Mouse (Mus musculus) thymus, postnatal 36 days (tissue): ENCODE data around the gene Itga1.

ENCODE experiments used
- DNase-seq, 2 experiments: peaks; one replicate each; pipeline ENCODE4 v3.0.0; 2022; ENCODE audit warnings: mixed read lengths in 2 of 2

The Itga1 gene

DNA sequence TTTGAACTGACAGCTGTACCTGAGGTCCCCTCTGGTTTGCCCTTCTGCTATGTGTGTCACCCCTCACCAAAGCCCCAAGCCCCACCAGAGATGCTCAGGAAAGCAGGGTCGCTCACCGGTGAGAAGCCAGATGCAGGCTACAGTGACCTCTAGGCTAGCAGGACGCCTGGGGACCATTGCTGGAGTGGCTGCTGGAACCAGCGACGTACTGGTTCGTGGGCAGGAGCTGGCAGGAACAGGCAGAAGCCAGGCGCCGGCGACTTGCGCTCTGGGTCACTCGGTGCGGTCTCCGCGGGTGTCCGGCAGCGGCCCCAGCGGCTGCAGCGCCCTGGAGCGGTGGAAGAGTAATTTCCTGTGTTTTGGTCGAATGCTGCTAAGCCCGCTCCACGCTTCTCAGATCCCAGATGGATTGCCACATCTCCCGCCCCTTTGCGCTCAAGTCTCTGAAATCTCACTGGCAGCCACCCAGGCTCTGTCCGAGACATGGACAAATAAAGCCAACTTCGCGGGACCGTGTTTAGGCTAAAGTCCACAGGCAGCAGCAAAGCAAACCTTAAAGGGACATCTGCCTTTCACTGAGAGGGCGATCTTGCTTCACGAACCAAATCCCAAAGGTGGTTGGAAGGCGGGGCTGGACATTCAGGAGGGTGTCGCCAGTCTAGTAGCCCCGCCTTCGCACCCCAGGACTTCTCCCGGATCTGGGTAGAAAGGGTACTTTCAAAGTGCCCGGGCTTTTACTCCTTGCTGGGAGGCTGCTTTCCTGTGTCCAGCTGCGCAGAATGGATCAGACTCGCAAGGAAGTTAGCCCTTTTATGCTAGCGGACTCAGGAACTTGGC is at the start of gene Itga1, which contains the start of gene Gm49395:
Gene Itga1 (minus strand): TSS at position 610 of the 837 bp plus-strand sequence.
Gene Gm49395 (minus strand): TSS at position 567 of the 837 bp plus-strand sequence.
- DNase-seq, result no peak

DNA sequence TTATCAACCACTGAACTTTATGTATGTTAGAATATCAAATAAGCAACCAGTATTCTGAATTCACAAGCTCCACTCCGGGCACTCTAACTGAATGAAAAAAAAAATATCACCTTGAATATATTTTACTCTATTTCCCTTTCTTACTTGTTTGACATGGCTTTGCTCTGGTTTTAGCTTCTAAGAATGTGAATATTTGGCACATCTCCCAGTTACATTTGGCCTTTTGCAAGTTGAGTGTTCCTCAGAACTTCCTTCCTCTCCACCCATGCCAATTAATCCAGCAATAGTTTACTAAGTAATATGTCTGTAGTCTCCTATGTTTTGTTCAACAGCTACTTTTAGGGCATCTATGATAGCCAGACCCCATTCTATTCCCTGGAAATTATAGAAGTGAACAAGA is 48.8 kb upstream of the Itga1 start:
- DNase-seq, result no peak

DNA sequence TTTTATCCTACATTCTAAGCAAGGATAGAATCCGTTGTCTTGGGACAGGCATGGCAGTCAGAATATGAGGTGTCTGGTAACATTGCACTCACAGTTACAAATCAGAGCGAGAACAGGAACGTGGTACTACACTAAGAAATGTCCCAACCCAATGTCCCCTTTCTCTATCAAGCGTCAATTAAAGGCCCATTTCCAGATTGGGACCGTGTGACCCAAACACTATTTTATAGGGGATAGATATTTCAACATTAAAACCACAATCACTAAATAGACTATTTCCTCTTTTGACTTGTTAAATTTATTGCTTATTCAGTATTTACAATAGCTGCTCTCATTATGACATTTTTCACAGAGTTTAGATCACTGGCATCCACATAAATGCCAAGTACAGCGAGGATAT is 48.1 kb upstream of the Itga1 start:
- DNase-seq, result no peak

DNA sequence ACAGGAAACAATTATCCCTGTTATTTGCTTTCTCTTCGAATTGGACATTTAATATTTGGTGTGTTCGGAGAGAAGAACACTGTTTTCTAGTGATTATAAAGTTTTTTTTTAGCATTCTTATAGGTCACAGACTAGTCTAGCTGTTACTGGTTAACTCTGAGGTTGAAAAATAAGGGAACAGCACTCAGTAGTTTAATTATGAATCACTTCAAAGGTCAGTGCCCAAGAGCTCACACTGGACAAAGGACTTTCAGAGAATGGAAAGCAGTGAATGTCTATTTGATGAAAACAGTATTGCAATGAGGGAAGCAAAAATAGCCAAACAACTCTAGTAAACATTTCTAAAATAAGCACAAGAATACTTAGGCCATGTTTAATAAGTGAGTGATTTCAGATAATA is 41.8 kb upstream of the Itga1 start:
- no peak for DNase-seq

DNA sequence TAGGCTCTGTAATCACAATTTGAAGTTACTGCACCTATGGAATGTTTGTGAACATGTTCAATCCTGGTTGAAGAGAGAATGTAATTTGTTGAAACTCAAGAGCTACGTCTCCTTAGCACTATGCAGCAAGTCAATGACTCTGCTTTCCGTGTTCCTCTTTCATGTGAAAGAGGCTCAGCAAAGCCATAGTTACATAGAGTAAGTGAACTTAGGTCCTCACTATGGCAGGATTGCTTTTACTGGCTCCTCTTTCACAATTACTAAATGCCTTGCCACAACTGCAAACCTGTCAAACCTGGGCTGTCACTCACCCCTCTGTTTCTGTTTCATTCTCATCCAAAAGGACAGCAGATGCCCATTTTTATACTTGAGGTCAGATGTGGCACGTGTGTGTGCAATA is 40.3 kb upstream of the Itga1 start:
- no peak for DNase-seq

DNA sequence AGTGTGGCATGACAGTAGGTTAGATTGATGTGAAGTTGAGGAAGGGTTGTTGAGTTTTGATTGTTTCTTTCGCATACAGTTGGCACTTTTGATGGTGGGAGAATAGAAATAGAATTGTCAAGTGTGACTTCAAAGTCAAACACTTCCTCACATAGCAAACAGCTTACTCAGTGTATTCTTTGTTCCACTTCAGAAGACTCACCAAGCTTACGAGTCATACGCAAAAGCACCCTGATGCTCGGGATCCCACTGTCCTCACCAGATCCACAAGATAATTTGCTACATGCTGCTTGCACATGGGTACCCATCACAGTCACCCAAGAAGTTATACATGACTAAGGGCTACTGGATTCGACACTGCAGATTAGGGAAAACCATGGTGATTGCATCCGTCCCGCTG is 36.7 kb upstream of the Itga1 start:
- DNase-seq, result no peak

DNA sequence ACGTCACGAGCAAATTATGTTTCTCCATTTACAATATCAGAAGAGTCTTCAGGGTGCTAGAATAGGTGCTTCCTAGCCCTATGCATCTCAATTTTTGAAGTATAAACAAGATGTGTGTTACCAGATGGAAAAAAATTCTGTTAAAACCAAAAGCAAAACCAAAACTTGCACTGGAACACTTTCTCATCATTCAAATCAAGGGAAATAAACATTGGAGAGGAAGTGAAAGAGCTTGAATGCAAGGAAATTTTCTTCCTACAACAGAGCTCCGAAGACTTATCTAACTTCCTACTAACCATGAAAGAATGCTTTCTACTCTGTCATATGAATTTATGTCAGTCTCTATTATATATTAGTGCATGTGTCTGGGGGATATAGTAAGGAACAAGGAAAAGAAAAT is 35.0 kb upstream of the Itga1 start:
- no peak for DNase-seq

DNA sequence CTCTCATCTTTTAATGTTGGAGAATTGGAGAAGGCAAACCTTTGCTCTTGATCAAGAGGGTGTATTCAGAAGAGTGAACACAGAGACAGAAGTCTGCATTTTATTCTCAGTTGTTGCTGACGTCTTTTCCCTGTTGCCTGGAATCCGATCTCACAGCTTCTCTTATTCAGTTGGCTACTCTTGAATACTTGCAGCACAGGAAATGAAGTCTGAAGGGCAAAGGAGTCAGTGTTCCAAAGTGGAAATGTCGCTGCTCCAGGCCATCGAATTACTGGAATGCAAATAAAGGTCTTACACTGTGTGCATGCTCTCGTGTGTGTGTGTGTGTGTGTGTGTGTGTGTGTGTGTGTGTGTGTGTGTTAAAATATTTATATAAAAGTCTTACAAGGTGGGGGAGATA is 30.7 kb upstream of the Itga1 start:
- DNase-seq, result no peak

DNA sequence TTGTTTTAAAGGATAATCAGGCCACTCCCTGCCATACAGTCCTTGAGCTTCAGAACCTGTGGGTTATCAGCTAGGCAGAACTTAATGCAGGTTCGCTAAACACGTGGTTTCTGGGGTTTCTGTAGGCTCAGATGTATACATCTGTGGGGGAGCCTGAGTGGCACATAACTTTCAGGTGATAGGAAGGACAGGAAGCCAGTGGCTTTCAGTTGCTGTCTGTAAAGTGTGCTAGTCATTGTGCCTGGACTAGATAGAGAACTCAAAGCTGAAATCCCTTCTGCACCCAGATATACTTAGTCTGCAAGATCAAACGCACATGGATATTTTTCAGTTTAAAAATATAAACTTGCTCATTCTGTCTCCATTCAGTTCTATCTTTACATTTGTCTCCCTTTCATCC is 29.6 kb upstream of the Itga1 start:
- DNase-seq, result no peak

DNA sequence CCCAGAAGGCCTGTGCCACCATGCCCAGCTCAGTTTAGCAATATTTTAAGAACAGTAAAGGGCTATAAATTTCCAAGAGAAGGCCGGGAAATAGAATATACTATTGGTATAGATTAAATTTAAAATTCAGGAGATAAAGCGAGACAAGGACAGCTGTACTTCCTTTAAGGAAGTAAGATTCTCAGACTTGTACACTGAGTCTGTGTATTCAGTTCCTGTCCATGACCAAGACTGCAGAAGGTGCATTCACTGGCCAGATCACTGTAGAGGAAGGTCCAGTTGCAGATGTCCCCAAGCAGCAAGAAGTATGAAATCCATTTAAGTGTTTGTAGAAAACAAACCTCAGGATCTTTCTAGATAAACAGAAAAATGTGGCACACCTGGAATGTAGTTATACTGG is 28.3 kb upstream of the Itga1 start:
- no peak for DNase-seq

DNA sequence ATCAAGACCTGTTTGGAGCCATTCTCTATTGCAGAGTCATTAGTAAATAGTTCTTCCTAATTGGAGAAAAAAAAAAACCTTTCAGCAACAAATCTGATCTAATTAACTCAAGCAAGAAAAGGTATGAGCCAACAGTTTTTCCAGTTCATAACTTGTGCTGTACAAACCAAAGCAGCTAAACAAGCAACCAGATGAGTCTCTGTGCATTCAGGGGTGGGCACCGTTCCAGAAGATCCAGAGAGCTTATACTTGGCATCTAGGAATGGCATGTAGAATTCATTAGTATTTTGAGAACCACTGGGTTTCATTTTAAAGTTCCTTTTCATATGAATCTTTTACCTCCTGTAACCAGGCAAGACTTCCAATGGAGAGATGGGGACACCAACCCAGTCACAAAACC is 26.1 kb upstream of the Itga1 start:
- DNase-seq, result no peak

DNA sequence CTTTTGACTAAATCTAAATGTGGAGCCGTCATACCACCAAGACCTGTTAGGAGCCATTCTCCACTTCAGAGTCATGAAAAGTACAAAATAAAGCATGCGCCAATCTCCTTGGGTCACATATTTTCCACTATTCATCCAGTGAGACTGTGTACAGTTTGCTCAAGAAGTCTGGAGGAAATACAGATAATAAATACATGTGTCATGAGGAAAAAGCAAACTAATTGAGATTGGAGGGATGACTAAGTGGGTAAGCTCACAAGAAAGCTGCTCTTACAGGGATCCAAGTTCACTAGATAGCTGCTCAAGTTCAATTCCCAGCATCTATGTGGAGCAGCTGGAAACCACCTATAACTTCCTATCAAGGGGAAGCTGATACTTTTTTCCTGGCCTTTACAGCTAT is 24.8 kb upstream of the Itga1 start:
- DNase-seq, result no peak

DNA sequence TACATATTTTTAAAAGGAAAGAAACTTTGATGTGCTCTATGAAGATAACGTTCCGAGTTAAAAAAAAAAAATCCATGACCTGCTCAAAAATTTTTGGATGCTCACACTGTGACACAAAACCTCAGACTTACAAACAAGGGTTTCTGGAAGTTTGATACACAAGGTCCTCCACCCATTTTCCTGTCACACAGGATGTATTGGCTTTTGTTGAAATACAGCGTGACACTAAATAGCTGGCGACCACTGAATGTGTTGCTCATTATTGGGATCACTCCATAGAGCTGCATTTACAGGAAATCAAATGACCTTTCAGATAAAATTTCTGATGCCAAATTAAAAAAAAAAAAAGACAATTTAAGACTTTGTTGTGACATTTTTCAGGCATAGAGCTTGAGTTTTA is 23.4 kb upstream of the Itga1 start:
- DNase-seq, result no peak

DNA sequence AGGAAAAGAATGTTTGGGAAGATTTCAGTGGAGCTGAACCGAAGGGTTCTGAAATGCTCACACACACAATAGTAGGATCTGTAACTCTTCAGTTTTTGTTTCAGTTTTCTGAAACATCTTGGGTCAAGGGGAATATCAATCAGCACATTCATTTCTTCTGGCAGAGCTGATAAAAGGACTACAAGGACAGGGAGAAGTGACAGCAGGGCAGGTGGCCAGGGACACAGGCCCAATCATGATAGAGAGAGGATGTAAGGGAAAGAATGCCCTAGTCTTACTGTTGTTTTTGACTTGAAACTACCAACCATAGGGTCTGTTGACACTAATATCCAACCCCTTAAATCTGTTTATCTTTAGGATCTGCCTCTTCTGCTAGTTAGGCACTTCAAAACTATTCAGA is 22.8 kb upstream of the Itga1 start:
- no peak for DNase-seq

DNA sequence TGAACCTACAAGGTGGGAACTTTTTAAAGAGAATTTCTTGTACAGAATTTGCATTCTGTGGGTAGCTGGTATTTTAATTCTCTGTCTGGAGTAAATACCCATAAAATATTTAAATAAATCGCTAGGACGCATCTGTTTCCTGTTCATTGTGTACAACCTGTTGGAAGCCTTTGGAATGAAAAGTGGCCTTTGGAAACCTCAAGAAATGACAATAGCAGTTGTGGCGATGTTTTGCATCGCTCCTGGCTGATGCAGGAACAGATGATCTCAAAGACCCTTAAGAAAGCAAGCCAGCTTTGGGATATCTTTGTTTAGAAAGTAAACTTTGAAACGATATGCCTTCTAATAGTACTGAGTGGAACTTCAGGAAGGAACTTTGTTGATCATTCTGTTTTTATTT is 17.0 kb upstream of the Itga1 start:
- no peak for DNase-seq

DNA sequence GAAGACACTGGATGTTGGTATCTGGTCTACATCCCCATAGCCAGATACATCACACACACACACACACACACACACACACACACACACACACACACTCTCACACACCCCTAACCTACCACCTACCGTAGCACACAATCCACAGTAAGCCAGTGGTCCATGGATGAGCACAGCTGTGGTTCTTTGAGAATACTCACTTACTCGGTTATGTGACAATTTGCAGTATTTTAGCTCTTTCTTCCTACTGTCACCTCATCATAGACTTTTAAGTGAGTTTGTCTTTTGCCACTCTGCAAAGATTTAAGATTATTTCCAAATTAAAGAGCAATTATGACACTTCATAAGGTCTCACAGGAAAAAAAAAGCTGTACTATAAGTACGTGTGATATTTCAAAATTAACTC is 16.4 kb upstream of the Itga1 start:
- no peak for DNase-seq

DNA sequence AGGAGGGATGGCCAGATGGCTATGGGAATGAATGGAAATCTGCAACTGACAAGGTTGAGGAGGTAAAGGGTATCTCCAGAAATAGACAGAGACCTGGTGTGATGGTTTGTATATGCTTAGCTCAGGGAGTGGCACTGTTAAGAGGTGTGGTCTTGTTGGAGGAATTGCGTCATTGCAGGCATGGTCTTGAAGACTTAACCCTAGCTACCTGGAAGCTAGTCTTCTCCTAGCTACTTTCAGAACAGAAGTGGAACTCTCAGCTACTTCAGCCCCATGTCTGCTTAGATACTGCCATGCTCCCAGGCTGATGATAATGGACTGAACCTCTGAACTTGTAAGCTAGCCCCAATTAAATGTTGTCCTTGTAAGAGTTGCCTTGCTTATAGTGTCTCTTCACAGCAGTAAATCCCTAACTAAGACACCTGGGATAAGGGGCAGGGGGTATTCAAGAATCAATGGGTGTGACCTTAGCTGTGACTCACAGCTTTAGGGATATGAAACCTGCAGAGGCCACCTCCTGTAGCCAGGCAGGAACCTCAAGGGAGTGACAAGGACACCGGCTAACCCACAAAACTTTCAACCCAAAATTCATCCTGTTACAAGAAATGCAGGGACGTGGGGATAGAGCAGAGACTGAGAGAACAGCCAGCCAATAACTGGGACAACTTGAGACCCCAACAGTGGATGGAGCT is 15.3 kb upstream of the Itga1 start:
- DNase-seq, result no peak

DNA sequence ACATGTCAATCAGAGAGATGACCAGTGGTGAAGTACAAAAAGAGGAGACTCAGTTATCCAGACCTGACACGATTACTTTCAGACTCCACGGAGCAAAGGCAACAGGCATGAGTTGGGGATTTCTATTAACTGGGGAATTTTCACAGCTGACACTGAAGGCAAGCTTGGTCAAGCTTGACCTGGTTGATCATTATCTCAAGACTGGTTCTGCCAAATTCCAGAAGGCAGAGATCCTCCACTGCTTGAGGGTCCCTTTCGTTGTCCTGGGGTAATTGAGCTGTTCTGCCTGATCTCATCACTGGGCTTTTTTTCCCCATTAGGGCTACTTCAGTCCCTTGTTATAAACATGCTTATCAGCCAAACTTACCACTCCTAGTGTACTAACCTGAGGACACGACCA is 7.9 kb upstream of the Itga1 start:
- DNase-seq, result no peak

DNA sequence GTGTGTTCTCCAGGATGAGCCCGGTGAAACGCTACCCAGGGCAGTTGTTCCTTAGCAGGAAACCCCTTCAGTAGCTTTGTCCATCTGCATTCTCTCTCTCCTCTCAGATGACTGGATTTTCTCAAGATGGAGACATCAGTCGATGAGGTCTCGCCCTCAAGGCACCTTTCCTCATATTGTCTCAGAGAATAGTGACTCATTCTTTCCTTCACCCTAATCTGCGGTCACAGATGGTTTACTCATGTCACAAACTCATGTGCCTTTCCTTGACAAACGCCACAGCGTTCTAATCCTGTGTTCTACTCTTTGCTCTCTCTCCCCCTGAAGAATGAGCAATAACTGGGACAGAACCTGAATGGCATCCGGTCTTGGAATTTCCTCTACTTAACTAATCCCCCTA is 5.7 kb upstream of the Itga1 start:
- DNase-seq, result no peak

DNA sequence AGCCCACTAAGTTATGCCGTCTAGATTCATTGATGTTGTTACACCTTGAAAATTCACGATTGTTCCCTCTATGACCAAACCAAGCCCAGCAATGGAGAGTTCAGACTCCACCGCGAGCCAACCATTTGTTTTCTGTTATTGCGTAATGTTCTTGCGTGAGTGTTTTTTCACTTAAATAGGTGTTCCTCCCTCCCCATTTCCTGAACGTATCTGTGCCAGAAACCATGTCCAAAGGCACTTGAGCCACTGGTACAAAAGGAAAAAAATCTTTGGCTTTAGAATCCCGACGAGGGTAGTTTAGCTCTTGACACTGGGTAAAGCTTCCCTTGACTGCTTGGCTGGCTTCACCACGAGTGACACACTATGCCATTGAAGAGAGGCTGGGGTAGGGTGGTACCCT is 4.4 kb upstream of the Itga1 start:
- DNase-seq, result no peak

DNA sequence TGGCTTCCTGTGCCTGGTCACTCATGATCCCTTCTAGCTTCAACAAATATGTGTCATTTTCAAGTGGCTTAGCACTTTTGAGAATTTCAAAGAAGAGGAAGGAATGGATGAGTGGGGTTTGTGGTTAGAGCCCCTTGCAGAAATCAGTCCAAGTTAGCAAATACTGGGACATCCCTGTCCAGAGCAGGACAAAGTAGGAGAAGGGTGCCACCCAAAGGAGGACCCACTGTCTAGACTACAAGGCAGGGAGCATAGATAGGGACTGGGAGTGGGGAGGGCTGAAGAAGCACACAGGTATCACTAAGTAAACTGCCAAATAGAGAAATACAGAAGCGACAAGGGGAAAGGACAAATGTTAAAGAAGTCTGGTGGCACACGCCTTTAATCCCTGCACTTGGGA is 990 bp upstream of the Itga1 start:
- DNase-seq, result no peak

DNA sequence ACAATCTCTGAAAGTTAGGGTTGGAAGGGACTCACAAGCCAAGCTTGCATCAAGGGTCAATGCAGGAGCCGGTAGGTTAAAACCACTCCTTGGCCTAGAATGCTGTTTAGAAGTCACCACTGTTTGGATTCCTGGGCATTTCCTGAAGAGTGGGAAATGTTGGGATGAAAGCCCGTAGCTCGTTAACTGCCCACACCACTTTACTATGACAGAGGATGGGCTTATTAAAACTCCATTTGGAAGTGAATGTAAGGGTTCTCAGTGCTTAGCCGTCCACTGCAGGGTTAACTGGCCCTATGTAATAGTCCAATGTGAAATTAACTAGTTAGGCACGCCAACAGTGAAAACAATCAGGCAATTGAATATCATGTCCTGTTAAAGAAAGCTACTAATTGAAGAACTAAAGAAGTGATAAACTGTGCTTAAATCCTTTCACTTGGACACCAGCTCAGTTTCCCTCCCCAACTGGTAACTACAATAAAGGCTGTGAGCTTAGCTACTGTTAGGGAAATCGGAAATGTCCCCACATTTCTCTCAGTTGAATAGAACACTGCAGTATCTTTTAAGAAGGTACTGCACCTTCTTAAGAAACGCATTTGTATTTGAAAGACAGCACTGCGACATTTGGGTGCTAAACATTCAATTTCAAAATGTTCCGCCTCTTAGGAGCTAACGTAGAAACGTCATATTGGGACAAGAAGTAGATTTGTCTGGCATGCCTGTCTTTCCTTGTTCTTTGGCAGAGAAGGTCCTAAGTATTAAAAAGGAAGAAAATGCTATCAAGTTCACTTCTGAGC is 1.2 kb downstream of the Itga1 start:
- DNase-seq, result no peak

DNA sequence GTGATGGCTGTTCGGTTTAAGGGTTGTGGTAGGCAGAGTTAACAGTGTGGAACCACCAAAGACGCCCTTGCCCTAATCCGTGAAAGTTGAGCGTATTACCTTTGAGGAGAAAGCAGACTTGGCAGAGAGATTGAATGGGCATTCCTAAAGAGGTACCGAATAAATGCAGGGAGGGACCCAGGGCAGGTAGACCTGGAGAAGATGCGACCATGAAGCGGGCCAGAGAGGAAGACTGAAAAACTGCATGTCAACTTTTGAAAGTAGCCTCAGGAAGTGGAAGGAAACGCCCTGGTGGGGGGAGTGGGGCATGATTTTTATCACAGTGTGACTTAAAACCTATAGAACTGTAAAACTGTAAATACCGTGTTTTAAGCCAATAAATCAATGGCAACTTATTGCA is 2.4 kb downstream of the Itga1 start:
- no peak for DNase-seq

DNA sequence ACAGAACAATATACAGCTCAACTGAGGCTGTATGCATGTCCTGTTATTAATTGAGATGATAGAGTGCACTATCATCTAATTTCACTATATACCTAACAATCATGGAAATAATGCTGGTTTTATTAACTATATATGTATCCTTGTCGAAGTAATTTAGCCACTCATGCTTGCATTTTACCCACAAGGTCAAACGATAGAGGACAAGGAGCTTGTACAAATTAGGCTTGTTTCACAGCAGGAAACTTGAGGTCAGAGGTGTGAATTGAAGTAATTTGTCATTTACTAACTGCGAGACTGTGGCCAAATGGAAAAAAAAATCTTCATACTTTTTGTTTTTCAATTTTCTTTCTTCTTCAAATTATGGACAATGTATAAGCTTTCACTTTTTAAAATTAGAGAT is 3.5 kb downstream of the Itga1 start:
- DNase-seq, result no peak
